Mouse (Mus musculus): ENCODE measurements at regions not wholly inside any gene's neighbourhood (a gene's known extent, or its start where the extent isn't known, plus 50 kb on each side); places are given as distances from the start of the nearest gene placed in this dataset.
A peak's percentile ranks its signal among the peaks of the same experiment; 100 is the strongest.

DNA sequence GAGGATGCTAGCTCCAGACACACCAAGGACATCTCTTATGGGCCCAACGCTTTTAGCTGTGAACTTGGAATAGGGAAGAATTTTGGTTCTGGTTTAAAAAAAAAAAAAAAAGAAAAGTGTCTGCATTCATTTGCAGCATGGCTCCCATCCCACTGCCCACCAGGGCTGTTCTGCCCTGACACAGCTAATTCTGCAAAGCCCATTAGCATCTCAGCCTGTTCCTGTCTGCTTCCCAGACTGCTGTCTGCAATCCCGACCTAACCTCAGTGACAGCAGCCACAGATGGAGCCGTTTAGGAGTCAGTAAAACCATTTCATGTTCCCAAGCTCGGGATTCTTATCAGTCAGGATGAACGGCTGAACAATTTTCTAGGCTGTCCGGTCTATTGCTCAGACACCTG lies 537.8 kb downstream of the Grin2a start:
- Histone ChIP-seq H3K9me3 (ENCODE audit: control insufficient read depth, low read length) (no peaks in the 10 kb centered on the region), H3K27me3 (replicated peaks; ENCODE audit: control insufficient read depth, insufficient read depth, low read length) (no peaks in the 10 kb centered on the region), H3K4me3 (ENCODE audit: low read depth, low read length) (no peak overlapping the region), H3K27ac (ENCODE audit: low read depth) (no peak overlapping the region), H3K36me3 (ENCODE audit: control insufficient read depth, insufficient read depth, low read length) (no peaks in the 10 kb centered on the region), H3K4me1 (replicated peaks; ENCODE audit: control insufficient read depth, insufficient read depth, low read length) (no peaks in the 10 kb centered on the region), H3K4me2 (ENCODE audit: low read length) (no peak overlapping the region), H3K9ac (ENCODE audit: low read length) (no peak overlapping the region)
- 59% methylated on average over 6 of the region's 6 CpGs for WGBS
- DNase-seq (ENCODE audit: low spot score) (no peak), ATAC-seq (replicated peaks; ENCODE audit: low FRiP score, low TSS enrichment, low read depth) (no peak)

DNA sequence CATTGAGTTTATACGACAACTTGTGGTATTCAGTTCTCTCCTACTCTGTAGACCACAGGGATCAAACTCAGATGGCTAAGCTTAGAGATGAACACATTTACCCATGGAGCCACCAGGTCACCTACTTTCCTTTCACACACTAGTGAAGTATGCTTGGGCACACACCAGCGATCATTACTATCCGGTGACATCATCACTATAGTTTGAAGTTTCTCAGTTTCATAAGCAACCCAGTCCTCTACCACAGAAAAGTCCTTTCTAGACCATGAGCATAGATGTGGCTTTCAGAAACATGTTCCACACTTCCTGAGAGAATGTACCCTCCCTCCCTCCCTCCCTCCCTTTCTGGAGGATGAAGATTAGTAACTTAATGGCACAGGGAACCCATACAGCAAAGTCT lies 532.9 kb downstream of the Grin2a start:
- H3K9ac ChIP-seq (ENCODE audit: low read length), result no peak overlapping the region
- H3K27ac ChIP-seq (ENCODE audit: low read depth), result no peak overlapping the region
- H3K4me3 ChIP-seq (ENCODE audit: low read depth, low read length), result no peak overlapping the region
- WGBS, result 84% methylated on average over 3 of the region's 3 CpGs
- ATAC-seq (replicated peaks; ENCODE audit: low FRiP score, low TSS enrichment, low read depth), result no peak
- no peaks in the 10 kb centered on the region for H3K4me1 ChIP-seq (replicated peaks; ENCODE audit: control insufficient read depth, insufficient read depth, low read length)
- no peaks in the 10 kb centered on the region for H3K9me3 ChIP-seq (ENCODE audit: control insufficient read depth, low read length)
- no peaks in the 10 kb centered on the region for H3K36me3 ChIP-seq (ENCODE audit: control insufficient read depth, insufficient read depth, low read length)
- H3K27me3 ChIP-seq (replicated peaks; ENCODE audit: control insufficient read depth, insufficient read depth, low read length), result no peaks in the 10 kb centered on the region
- no peak overlapping the region for H3K4me2 ChIP-seq (ENCODE audit: low read length)
- DNase-seq (ENCODE audit: low spot score), result no peak

DNA sequence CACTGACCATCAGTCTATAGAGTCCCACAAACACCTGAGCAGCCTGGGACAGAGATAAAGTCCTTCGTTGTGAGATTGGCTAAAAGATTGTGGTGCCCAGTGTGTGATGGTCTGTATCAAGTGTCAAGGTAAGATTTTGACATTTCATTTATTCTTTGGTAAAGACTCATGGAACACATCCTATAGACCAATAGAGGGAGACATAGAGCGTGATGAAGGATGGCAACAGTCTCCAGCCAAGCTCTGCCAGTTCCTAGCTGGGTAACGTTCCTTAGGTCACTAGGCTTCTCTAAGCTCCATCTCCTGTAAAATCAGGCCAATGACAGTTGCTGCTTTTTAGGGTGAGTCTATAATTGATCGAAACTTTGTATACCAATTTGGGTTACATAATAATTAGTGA lies 526.0 kb downstream of the Grin2a start:
- Histone ChIP-seq H3K36me3 (ENCODE audit: control insufficient read depth, insufficient read depth, low read length) (no peaks in the 10 kb centered on the region), H3K27me3 (replicated peaks; ENCODE audit: control insufficient read depth, insufficient read depth, low read length) (no peaks in the 10 kb centered on the region), H3K4me2 (ENCODE audit: low read length) (no peak overlapping the region), H3K4me3 (ENCODE audit: low read depth, low read length) (no peak overlapping the region), H3K4me1 (replicated peaks; ENCODE audit: control insufficient read depth, insufficient read depth, low read length) (no peaks in the 10 kb centered on the region), H3K27ac (ENCODE audit: low read depth) (no peak overlapping the region), H3K9ac (ENCODE audit: low read length) (no peak overlapping the region), H3K9me3 (ENCODE audit: control insufficient read depth, low read length) (no peaks in the 10 kb centered on the region)
- 56% methylated on average over 4 of the region's 4 CpGs for WGBS
- no peak for ATAC-seq (replicated peaks; ENCODE audit: low FRiP score, low TSS enrichment, low read depth)
- DNase-seq (ENCODE audit: low spot score), result no peak

DNA sequence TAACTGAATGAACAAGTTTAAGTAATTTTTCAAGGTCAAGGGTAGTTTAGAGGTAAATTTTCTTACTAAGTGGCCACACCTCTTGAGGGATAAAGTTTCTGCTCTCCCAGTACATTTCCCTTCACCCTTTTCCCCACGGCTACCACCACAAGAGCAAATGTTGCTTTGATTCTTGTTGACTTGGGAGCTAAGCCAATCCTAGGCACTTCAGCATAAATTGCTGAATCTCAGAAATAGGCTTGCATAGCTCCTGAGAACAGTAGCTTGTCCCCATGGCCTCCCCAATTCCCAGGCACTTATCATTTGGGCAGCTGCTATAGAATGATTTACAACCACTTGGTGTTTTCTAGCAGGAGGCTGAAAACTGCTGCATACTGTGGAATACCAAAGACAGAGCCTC lies 510.1 kb downstream of the Grin2a start:
- WGBS, result 68% methylated on average over 1 of the region's 1 CpGs
- ATAC-seq (replicated peaks; ENCODE audit: low FRiP score, low TSS enrichment, low read depth), result no peak
- Histone ChIP-seq H3K4me1 (replicated peaks; ENCODE audit: control insufficient read depth, insufficient read depth, low read length) (no peaks in the 10 kb centered on the region), H3K36me3 (ENCODE audit: control insufficient read depth, insufficient read depth, low read length) (no peaks in the 10 kb centered on the region), H3K4me3 (ENCODE audit: low read depth, low read length) (no peak overlapping the region), H3K27me3 (replicated peaks; ENCODE audit: control insufficient read depth, insufficient read depth, low read length) (no peaks in the 10 kb centered on the region), H3K9me3 (ENCODE audit: control insufficient read depth, low read length) (no peaks in the 10 kb centered on the region), H3K9ac (ENCODE audit: low read length) (no peak overlapping the region), H3K4me2 (ENCODE audit: low read length) (no peak overlapping the region), H3K27ac (ENCODE audit: low read depth) (no peak overlapping the region)
- no peak for DNase-seq (ENCODE audit: low spot score)

DNA sequence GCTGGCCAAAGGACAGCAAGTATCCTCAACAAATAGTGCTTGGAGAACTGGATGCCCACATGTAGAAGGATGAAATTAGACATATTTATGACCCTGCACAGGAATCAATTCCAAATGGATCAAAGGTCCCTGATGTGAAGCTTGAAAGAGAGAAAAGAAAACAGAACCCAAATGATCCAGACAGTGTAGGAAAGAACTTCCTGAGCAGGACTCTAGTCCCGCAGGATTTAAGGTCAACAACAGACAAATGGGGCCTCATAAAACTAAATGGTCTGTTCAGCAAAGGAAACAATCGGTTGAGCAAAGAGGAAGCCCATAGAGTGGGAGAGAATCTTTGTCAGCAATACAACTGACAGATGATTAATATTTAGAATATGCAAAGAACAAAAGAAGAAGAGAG lies 497.1 kb downstream of the Grin2a start:
- DNase-seq (ENCODE audit: low spot score), result no peak
- Histone ChIP-seq H3K27ac (ENCODE audit: low read depth) (no peak overlapping the region), H3K9me3 (ENCODE audit: control insufficient read depth, low read length) (no peaks in the 10 kb centered on the region), H3K4me1 (replicated peaks; ENCODE audit: control insufficient read depth, insufficient read depth, low read length) (no peaks in the 10 kb centered on the region), H3K27me3 (replicated peaks; ENCODE audit: control insufficient read depth, insufficient read depth, low read length) (no peaks in the 10 kb centered on the region), H3K4me2 (ENCODE audit: low read length) (no peak overlapping the region), H3K36me3 (ENCODE audit: control insufficient read depth, insufficient read depth, low read length) (no peaks in the 10 kb centered on the region), H3K9ac (ENCODE audit: low read length) (no peak overlapping the region), H3K4me3 (ENCODE audit: low read depth, low read length) (no peak overlapping the region)
- WGBS, result 23% methylated on average over 2 of the region's 2 CpGs
- ATAC-seq (replicated peaks; ENCODE audit: low FRiP score, low TSS enrichment, low read depth), result no peak

DNA sequence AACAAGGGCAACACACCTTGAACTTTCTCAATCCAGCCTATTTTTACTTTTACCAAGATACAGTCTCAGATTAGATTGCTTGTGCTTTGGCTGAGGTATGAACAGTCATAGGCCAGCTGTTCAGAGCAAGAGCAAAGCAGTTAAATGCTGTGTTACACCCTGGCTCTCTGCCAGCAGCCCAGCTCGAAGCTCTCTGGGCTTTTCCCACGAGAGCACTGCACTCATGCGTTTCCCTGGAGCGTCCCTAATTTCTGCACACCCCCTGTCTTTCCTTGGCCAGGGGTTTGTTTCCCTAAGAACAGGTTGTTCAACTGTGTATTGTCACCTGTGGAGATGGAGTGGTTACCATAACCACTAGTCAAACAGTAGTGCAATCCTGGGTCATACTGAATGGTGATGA lies 493.6 kb downstream of the Grin2a start:
- Histone ChIP-seq H3K9ac (ENCODE audit: low read length) (no peak overlapping the region), H3K36me3 (ENCODE audit: control insufficient read depth, insufficient read depth, low read length) (no peaks in the 10 kb centered on the region), H3K27me3 (replicated peaks; ENCODE audit: control insufficient read depth, insufficient read depth, low read length) (no peaks in the 10 kb centered on the region), H3K4me2 (ENCODE audit: low read length) (no peak overlapping the region), H3K4me3 (ENCODE audit: low read depth, low read length) (no peak overlapping the region), H3K4me1 (replicated peaks; ENCODE audit: control insufficient read depth, insufficient read depth, low read length) (no peaks in the 10 kb centered on the region), H3K9me3 (ENCODE audit: control insufficient read depth, low read length) (no peaks in the 10 kb centered on the region), H3K27ac (ENCODE audit: low read depth) (no peak overlapping the region)
- 20% methylated on average over 4 of the region's 4 CpGs for WGBS
- DNase-seq (ENCODE audit: low spot score), result peak; percentile 54
- no peak; the same call in 1 of the 2 replicates for ATAC-seq (replicated peaks; ENCODE audit: low FRiP score, low TSS enrichment, low read depth)

DNA sequence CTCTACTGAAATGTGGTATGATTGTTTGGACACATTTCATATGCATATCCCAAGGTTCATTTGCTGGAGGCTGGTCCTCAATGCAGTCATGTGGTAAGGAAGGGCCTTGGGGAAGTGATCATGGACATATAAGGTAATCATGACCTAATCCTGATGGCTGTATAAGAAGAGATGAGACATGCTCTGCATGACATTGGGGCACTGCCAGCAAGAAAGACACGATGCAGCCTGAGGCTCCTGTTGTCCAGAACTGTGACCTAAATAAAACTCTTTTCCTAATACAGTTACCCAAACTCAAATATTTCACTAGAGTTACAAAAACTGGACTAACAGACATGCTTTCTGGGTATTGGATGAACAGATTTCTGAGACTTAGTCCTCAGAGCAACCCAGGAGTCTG lies 485.7 kb downstream of the Grin2a start:
- Histone ChIP-seq H3K4me1 (replicated peaks; ENCODE audit: control insufficient read depth, insufficient read depth, low read length) (no peaks in the 10 kb centered on the region), H3K4me3 (ENCODE audit: low read depth, low read length) (no peak overlapping the region), H3K9me3 (ENCODE audit: control insufficient read depth, low read length) (no peaks in the 10 kb centered on the region), H3K36me3 (ENCODE audit: control insufficient read depth, insufficient read depth, low read length) (no peaks in the 10 kb centered on the region), H3K27ac (ENCODE audit: low read depth) (no peak overlapping the region), H3K9ac (ENCODE audit: low read length) (no peak overlapping the region), H3K4me2 (ENCODE audit: low read length) (no peak overlapping the region), H3K27me3 (replicated peaks; ENCODE audit: control insufficient read depth, insufficient read depth, low read length) (no peaks in the 10 kb centered on the region)
- WGBS, result 83% methylated on average over 1 of the region's 1 CpGs
- DNase-seq (ENCODE audit: low spot score) (no peak), ATAC-seq (replicated peaks; ENCODE audit: low FRiP score, low TSS enrichment, low read depth) (no peak)

DNA sequence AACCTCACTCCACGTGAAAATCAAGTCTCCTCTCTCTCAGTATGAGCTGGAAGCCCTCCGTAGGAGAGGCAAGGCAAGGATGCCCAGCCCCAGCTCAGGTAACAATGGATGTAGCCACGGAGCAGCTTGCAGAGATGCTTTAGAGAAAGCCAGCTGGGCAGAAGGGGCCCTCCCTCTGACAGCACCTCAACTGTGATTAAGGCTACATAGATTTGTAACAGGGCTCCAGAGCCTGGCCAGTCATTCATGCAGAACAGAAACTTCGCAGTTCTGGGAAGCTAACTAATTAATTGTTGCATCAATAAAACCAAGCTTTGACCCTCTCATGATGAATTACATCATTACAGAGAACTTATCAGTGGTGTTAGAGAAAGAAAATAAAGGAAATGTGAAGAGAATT lies 480.8 kb downstream of the Grin2a start:
- 57% methylated on average over 4 of the region's 4 CpGs for WGBS
- Histone ChIP-seq H3K9ac (ENCODE audit: low read length) (no peak overlapping the region), H3K4me3 (ENCODE audit: low read depth, low read length) (no peak overlapping the region), H3K4me1 (replicated peaks; ENCODE audit: control insufficient read depth, insufficient read depth, low read length) (no peaks in the 10 kb centered on the region), H3K27me3 (replicated peaks; ENCODE audit: control insufficient read depth, insufficient read depth, low read length) (no peaks in the 10 kb centered on the region), H3K9me3 (ENCODE audit: control insufficient read depth, low read length) (no peaks in the 10 kb centered on the region), H3K4me2 (ENCODE audit: low read length) (no peak overlapping the region), H3K27ac (ENCODE audit: low read depth) (no peak overlapping the region), H3K36me3 (ENCODE audit: control insufficient read depth, insufficient read depth, low read length) (no peaks in the 10 kb centered on the region)
- no peak for ATAC-seq (replicated peaks; ENCODE audit: low FRiP score, low TSS enrichment, low read depth)
- no peak for DNase-seq (ENCODE audit: low spot score)
